Mouse (Mus musculus): ENCODE data around the gene Ssrp1. TPM values are rescaled to one million over a fixed set of nuclear protein-coding genes. Genes with fewer than 3 reads are reported as not detected.

Ssrp1 gene
- 10 to 100 TPM; 24.4 to 28.3 TPM for total RNA-seq (2021)
- long read RNA-seq, experiment 1, transcript Ssrp1-201 (17 exons, 2,739 nt) = major isoform, 10 of 17 reads
- long read RNA-seq, experiment 1, partial matches to known transcripts = 3 of 17 reads
- long read RNA-seq, experiment 1, other reads (novel, unspliced or antisense) = 4 of 17 reads
- long read RNA-seq, experiment 2, transcript Ssrp1-201 (17 exons, 2,739 nt) = major isoform, 10 of 19 reads
- long read RNA-seq, experiment 2, partial matches to known transcripts = 4 of 19 reads
- long read RNA-seq, experiment 2, other reads (novel, unspliced or antisense) = 4 of 19 reads

- DNase-seq = peak; percentile 85 to 86
- intact Hi-C loops (cut with DNase I) = no loop called here
These were observed at the start of gene Ssrp1, which contains the start of gene P2rx3 for GRCm38 (mm10) chr2:85037047-85038026. Gene Ssrp1, plus strand, starts transcription at chr2:85037234. Gene P2rx3, minus strand, starts transcription at chr2:85037462.

- no peak for DNase-seq
- intact Hi-C loops (cut with DNase I) = no loop called here
These were observed 49.1 kb upstream of the Ssrp1 start, which contains the start of gene Prg3 for GRCm38 (mm10) chr2:84987930-84988329. Gene Prg3, plus strand, starts transcription at chr2:84988215.

GRCm38 (mm10) chr2:84996376-84996775, 40.7 kb upstream of the Ssrp1 start:
- intact Hi-C loops (cut with DNase I) = no loop called here
- DNase-seq = no peak

- DNase-seq = no peak
- intact Hi-C loops (cut with DNase I) = no loop called here
These were observed 37.4 kb upstream of the Ssrp1 start for GRCm38 (mm10) chr2:84999486-85000181.

- no peak for DNase-seq
- intact Hi-C loops (cut with DNase I) = no loop called here
These were observed 35.5 kb upstream of the Ssrp1 start for GRCm38 (mm10) chr2:85001497-85001896.

GRCm38 (mm10) chr2:85002575-85002974, 34.5 kb upstream of the Ssrp1 start:
- DNase-seq = no peak
- intact Hi-C loops (cut with DNase I) = no loop called here

GRCm38 (mm10) chr2:85004341-85004740, 32.7 kb upstream of the Ssrp1 start:
- intact Hi-C loops (cut with DNase I) = no loop called here
- DNase-seq = no peak

- DNase-seq = no peak
- intact Hi-C loops (cut with DNase I) = loop anchor here (2.0 kb wide), 1 partner anchor 50 kb away; no protein-coding TSS in a partner anchor
These were observed 30.4 kb upstream of the Ssrp1 start for GRCm38 (mm10) chr2:85006600-85006999.

GRCm38 (mm10) chr2:85007729-85008128, 29.3 kb upstream of the Ssrp1 start:
- intact Hi-C loops (cut with DNase I) = loop anchor here (2.0 kb wide), 1 partner anchor 51 kb away; no protein-coding TSS in a partner anchor
- no peak for DNase-seq

GRCm38 (mm10) chr2:85009212-85009611, 27.8 kb upstream of the Ssrp1 start:
- no peak for DNase-seq
- intact Hi-C loops (cut with DNase I) = no loop called here

- no peak for DNase-seq
- intact Hi-C loops (cut with DNase I) = loop anchor here (10.0 kb wide), 1 partner anchor 177 kb away; the partner anchor contains the start of gene Slc43a1
These were observed 25.0 kb upstream of the Ssrp1 start for GRCm38 (mm10) chr2:85011906-85012604.

GRCm38 (mm10) chr2:85012679-85013078, 24.4 kb upstream of the Ssrp1 start:
- no peak for DNase-seq
- intact Hi-C loops (cut with DNase I) = loop anchor here (10.0 kb wide), 1 partner anchor 178 kb away; the partner anchor contains the start of gene Slc43a1

GRCm38 (mm10) chr2:85013826-85014587, 23.0 kb upstream of the Ssrp1 start:
- intact Hi-C loops (cut with DNase I) = loop anchor here (10.0 kb wide), 1 partner anchor 179 kb away; the partner anchor contains the start of gene Slc43a1
- no peak for DNase-seq

- intact Hi-C loops (cut with DNase I) = loop anchor here (10.0 kb wide), 1 partner anchor 180 kb away; the partner anchor contains the start of gene Slc43a1
- no peak for DNase-seq
These were observed 22.4 kb upstream of the Ssrp1 start for GRCm38 (mm10) chr2:85014588-85014982.

- intact Hi-C loops (cut with DNase I) = loop anchor here (10.0 kb wide), 1 partner anchor 223 kb away; no protein-coding TSS in a partner anchor
- DNase-seq = no peak
These were observed 15.0 kb upstream of the Ssrp1 start for GRCm38 (mm10) chr2:85022043-85022442.

- DNase-seq = no peak
- intact Hi-C loops (cut with DNase I) = loop anchor here (10.0 kb wide), 1 partner anchor 219 kb away; no protein-coding TSS in a partner anchor
These were observed 10.9 kb upstream of the Ssrp1 start for GRCm38 (mm10) chr2:85026178-85026577.

- intact Hi-C loops (cut with DNase I) = loop anchor here (10.0 kb wide), 1 partner anchor 218 kb away; no protein-coding TSS in a partner anchor
These were observed 9.8 kb upstream of the Ssrp1 start for GRCm38 (mm10) chr2:85027281-85027680.

GRCm38 (mm10) chr2:85029897-85030296, 7.1 kb upstream of the Ssrp1 start:
- DNase-seq = no peak
- intact Hi-C loops (cut with DNase I) = loop anchor here (10.0 kb wide), 1 partner anchor 215 kb away; no protein-coding TSS in a partner anchor

More at GRCm38 (mm10) chr2:85027281-85027680, 9.8 kb upstream of the Ssrp1 start:
- no peak for DNase-seq

Data from gastrocnemius, postnatal 36 days (tissue).